Mouse (Mus musculus) spleen, adult 18-20 months (tissue): ENCODE measurements around the gene Spesp1.

ENCODE experiments used
- DNase-seq, 2 experiments: peaks; one replicate each; pipeline ENCODE4 v3.0.0; 2022; ENCODE audit warnings: mixed read lengths in 2 of 2

Spesp1 gene

DNA sequence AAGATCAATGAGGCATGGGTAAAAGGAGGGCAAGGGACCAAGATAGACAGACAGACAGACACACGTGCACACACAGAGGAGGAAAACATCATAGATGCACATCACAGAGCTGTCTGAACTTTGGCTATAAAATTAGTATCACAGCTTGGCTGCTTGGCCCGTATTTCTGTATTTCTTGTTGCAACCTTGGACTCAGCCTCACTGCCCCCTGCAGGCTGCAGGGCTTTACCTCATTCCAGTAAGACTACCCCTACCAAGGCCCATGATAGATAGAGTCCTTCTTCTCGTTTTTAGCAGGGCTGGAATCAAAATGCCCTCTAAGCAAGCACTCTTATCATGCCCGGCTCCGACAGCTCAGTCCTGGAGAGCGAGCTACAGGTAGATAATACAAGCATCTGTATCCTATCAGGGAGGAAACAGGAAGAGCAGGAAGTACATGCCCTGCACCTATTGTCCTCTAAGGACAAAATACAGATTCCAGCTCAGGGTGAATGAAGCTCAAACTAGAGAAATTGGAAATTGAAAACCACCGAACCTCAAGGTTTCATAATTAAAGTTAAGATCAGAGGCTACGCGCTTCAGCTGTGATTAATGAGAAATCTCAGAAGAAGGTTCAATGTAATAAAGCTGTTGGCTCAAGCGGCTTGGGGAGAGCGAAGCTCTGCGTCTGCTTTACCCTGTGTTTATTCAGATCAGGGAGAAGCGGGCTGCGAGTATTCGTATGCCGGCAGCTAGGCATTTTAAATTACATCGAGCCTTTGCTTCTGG lies 36.2 kb downstream of the Spesp1 start:
- no peak for DNase-seq

DNA sequence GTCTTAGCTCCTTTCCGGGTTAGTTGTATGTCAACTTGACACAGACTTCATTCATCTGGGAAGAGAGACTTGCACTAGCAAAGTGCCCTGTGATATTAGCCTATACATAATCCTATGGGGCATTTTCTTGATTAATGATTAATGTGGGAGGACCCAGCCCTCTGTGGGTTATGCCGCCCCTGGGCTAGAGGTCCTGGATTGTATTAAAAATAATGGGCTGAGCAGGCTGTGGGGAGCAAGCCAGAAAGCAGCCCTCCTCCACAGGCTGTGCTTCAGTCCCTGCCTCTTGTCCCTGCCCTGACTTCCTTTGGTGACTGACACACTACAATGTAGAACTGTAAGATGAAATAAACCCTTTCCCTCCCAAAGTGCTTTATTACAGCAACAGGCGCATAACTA lies 37.4 kb downstream of the Spesp1 start:
- no peak for DNase-seq

- peak in 1 of 2 experiments; percentile 46 for DNase-seq
Observed at GRCm38 (mm10) chr9:62243991-62244611, 37.9 kb downstream of the Spesp1 start.

GRCm38 (mm10) chr9:62240036-62240435 lies 42.0 kb downstream of the Spesp1 start:
- DNase-seq: no peak

- DNase-seq: no peak
Observed at GRCm38 (mm10) chr9:62237381-62237980, 44.5 kb downstream of the Spesp1 start.

DNA sequence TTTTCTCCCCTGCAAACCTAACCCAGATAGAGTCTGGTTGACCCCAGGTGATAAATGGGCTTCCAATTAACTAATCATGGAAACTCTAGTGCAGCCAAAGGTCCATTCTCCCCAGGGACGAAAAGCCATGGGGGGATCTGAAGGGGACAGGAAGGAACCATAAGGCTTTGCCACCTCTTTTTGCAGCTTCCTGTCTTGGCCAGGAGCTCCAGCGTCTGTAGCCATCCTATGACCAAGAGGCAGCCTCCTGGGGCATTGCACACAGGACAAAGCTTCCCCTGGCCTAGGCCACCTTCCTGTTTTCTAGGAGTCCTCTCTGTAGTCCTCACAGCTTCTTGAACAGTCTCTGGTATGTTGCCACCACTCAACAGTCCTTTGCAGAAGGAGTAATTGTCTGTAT lies 46.5 kb downstream of the Spesp1 start:
- DNase-seq: no peak

- no peak for DNase-seq
Observed at GRCm38 (mm10) chr9:62232649-62233048, 49.4 kb downstream of the Spesp1 start.

GRCm38 (mm10) chr9:62231046-62231445 lies 51.0 kb downstream of the Spesp1 start:
- no peak for DNase-seq

GRCm38 (mm10) chr9:62229985-62230384 lies 52.0 kb downstream of the Spesp1 start:
- no peak for DNase-seq

- DNase-seq: no peak
Observed at GRCm38 (mm10) chr9:62222481-62222880, 59.5 kb downstream of the Spesp1 start.

GRCm38 (mm10) chr9:62222029-62222428 lies 60.0 kb downstream of the Spesp1 start:
- DNase-seq: no peak
